Mouse (Mus musculus) embryo, embryonic 11 days (tissue): ENCODE data around the gene Usp43.
A peak's percentile ranks its signal among the peaks of the same experiment; 100 is the strongest.

Experiments used
- DNase-seq: peaks from one replicate; pipeline ENCODE4 v3.0.0-alpha.2; 2015

Usp43 gene

GRCm38 (mm10) chr11:67921827-67922754 lies at the start of gene Usp43:
Gene Usp43, minus strand, starts transcription at chr11:67922153.
- DNase-seq: peak; percentile 82

- no peak for DNase-seq
Measured at GRCm38 (mm10) chr11:67967831-67968230, 45.9 kb upstream of the Usp43 start.

GRCm38 (mm10) chr11:67965905-67966878 lies 44.2 kb upstream of the Usp43 start, which contains the start of gene Stx8:
Gene Stx8, plus strand, starts transcription at chr11:67966193.
- DNase-seq: peak; percentile 89

- DNase-seq: peak; percentile 88
Measured at GRCm38 (mm10) chr11:67965242-67965883, 43.4 kb upstream of the Usp43 start, which contains the start of gene Cfap52. Gene Cfap52, minus strand, starts transcription at chr11:67965651.

GRCm38 (mm10) chr11:67964110-67964509 lies 42.2 kb upstream of the Usp43 start:
- DNase-seq: no peak

- DNase-seq: no peak
Measured at GRCm38 (mm10) chr11:67954413-67954812, 32.5 kb upstream of the Usp43 start.

GRCm38 (mm10) chr11:67953604-67954003 lies 31.7 kb upstream of the Usp43 start:
- DNase-seq: no peak

GRCm38 (mm10) chr11:67949475-67949874 lies 27.5 kb upstream of the Usp43 start:
- DNase-seq: no peak

GRCm38 (mm10) chr11:67948229-67948628 lies 26.3 kb upstream of the Usp43 start:
- no peak for DNase-seq

GRCm38 (mm10) chr11:67932156-67932555 lies 10.2 kb upstream of the Usp43 start:
- no peak for DNase-seq

- DNase-seq: no peak
Measured at GRCm38 (mm10) chr11:67926348-67927055, 4.5 kb upstream of the Usp43 start.

- DNase-seq: no peak
Measured at GRCm38 (mm10) chr11:67925000-67925399, 3.0 kb upstream of the Usp43 start.

GRCm38 (mm10) chr11:67923720-67924119 lies 1.8 kb upstream of the Usp43 start:
- DNase-seq: no peak

GRCm38 (mm10) chr11:67922755-67923125 lies 787 bp upstream of the Usp43 start:
- DNase-seq: peak; percentile 90

- DNase-seq: peak; percentile 70
Measured at GRCm38 (mm10) chr11:67921091-67921826, 694 bp downstream of the Usp43 start.

GRCm38 (mm10) chr11:67920226-67920960 lies 1.6 kb downstream of the Usp43 start:
- DNase-seq: no peak

- DNase-seq: no peak
Measured at GRCm38 (mm10) chr11:67919593-67919992, 2.4 kb downstream of the Usp43 start.

GRCm38 (mm10) chr11:67917126-67917525 lies 4.8 kb downstream of the Usp43 start:
- DNase-seq: no peak

GRCm38 (mm10) chr11:67911074-67911473 lies 10.9 kb downstream of the Usp43 start:
- no peak for DNase-seq

GRCm38 (mm10) chr11:67903756-67904155 lies 18.2 kb downstream of the Usp43 start:
- no peak for DNase-seq
